8 mouse cellular contexts compared by ENCODE assay signal in genomic region chr7:116039196-116039537, GRCm38 (mm10). TPM values are rescaled to one million over a fixed set of nuclear protein-coding genes. Genes with fewer than 3 reads are reported as not detected.
A peak's percentile ranks its signal among the peaks of the same experiment; 100 is the strongest.
DNase-seq lines count a peak whose midpoint lies in the region; ATAC-seq lines count a peak whose summit lies in the region.

Gene 1110004F10Rik (plus strand): TSS chr7:116039397.

- under 1% methylated on average over 11 of the region's 11 CpGs for WGBS in embryonic facial prominence, embryonic 14.5 days
- 0% methylated on average over 11 of the region's 11 CpGs for WGBS in heart, embryonic 13.5 days
- 0% methylated on average over 11 of the region's 11 CpGs for WGBS in midbrain, embryonic 11.5 days

- no peaks in the 10 kb centered on the region for H3K9me3 ChIP-seq in embryonic facial prominence, embryonic 14.5 days (ENCODE audit: control insufficient read depth, low read length)
- no peaks in the 10 kb centered on the region for H3K9me3 ChIP-seq in heart, embryonic 13.5 days
- H3K9me3 ChIP-seq in midbrain, embryonic 11.5 days (ENCODE audit: control insufficient read depth, low read length) = no peaks in the 10 kb centered on the region

- H3K27ac ChIP-seq in embryonic facial prominence, embryonic 14.5 days (replicated peaks; ENCODE audit: low read depth, low read length) = peak within 1 kb of the TSS; percentile 4
- no peak within 1 kb of the TSS; the same call in 1 of the 2 replicates for H3K27ac ChIP-seq in heart, embryonic 13.5 days (replicated peaks)
- H3K27ac ChIP-seq in midbrain, embryonic 11.5 days (ENCODE audit: low read depth, low read length) = no peak within 1 kb of the TSS

- ATAC-seq in CD4-positive, CD25-positive, alpha-beta regulatory T cell, adult 4 months = no peak
- ATAC-seq in embryonic facial prominence, embryonic 14.5 days (ENCODE audit: low read depth) = no peak
- ATAC-seq in heart, embryonic 13.5 days (ENCODE audit: extremely low read depth, insufficient number of reproducible peaks, low FRiP score, low TSS enrichment) = no peak
- ATAC-seq in midbrain, embryonic 11.5 days (ENCODE audit: low FRiP score) = peak; percentile 17; the same call in 1 of the 2 replicates

- peak; percentile 35 for DNase-seq in embryo, embryonic 10 days (ENCODE audit: low spot score)
- DNase-seq in embryo, embryonic 9.5 days (ENCODE audit: extremely low spot score) = no peak
- peak; percentile 16 for DNase-seq in embryonic facial prominence, embryonic 14.5 days (ENCODE audit: low spot score)
- peak in 1 of 2 experiments; percentile 9 for DNase-seq in layer of hippocampus, postnatal 36 days
- DNase-seq in midbrain, embryonic 11.5 days (ENCODE audit: low spot score, missing footprints) = peak; percentile 97
- no peak for DNase-seq in thymus, adult 18-20 months

- H3K4me1 ChIP-seq in embryonic facial prominence, embryonic 14.5 days (ENCODE audit: control insufficient read depth, insufficient read depth, low read length) = 0 out of 2 replicates have a peak, but pooled peaks cover 3% of the 10 kb centered on the region
- H3K4me1 ChIP-seq in heart, embryonic 13.5 days = peaks cover 25% of the 10 kb centered on the region
- H3K4me1 ChIP-seq in midbrain, embryonic 11.5 days (ENCODE audit: control insufficient read depth, insufficient read depth, low read length) = peaks cover 17% of the 10 kb centered on the region

- peak within 1 kb of the TSS; percentile 99 for H3K4me2 ChIP-seq in embryonic facial prominence, embryonic 14.5 days (ENCODE audit: low read depth, low read length)
- peak within 1 kb of the TSS; percentile 99 for H3K4me2 ChIP-seq in heart, embryonic 13.5 days
- peak within 1 kb of the TSS; percentile 92 for H3K4me2 ChIP-seq in midbrain, embryonic 11.5 days

- no peaks in the 10 kb centered on the region for H3K36me3 ChIP-seq in embryonic facial prominence, embryonic 14.5 days (ENCODE audit: control insufficient read depth, insufficient read depth, low read length)
- no peaks in the 10 kb centered on the region for H3K36me3 ChIP-seq in heart, embryonic 13.5 days
- H3K36me3 ChIP-seq in midbrain, embryonic 11.5 days (ENCODE audit: control insufficient read depth, insufficient read depth, low read length) = no peaks in the 10 kb centered on the region

- H3K27me3 ChIP-seq in embryonic facial prominence, embryonic 14.5 days (replicated peaks; ENCODE audit: control insufficient read depth, insufficient read depth, low read length) = peaks cover 63% of the 10 kb centered on the region
- H3K27me3 ChIP-seq in heart, embryonic 13.5 days (replicated peaks) = peaks cover 41% of the 10 kb centered on the region
- H3K27me3 ChIP-seq in midbrain, embryonic 11.5 days (ENCODE audit: control insufficient read depth, insufficient read depth, low read length) = peaks cover 50% of the 10 kb centered on the region

- H3K4me3 ChIP-seq in embryonic facial prominence, embryonic 14.5 days (ENCODE audit: low read depth, low read length) = peak within 1 kb of the TSS; percentile 64
- peak within 1 kb of the TSS; percentile 68 for H3K4me3 ChIP-seq in heart, embryonic 13.5 days
- H3K4me3 ChIP-seq in midbrain, embryonic 11.5 days (ENCODE audit: low read depth, low read length) = peak within 1 kb of the TSS; percentile 38

- H3K9ac ChIP-seq in embryonic facial prominence, embryonic 14.5 days (ENCODE audit: low read depth, low read length) = peak within 1 kb of the TSS; percentile 50
- peak within 1 kb of the TSS; percentile 77 for H3K9ac ChIP-seq in heart, embryonic 13.5 days
- H3K9ac ChIP-seq in midbrain, embryonic 11.5 days (ENCODE audit: low read length) = peak within 1 kb of the TSS; percentile 46; the same call in 1 of the 2 replicates

RNA-seq across cellular contexts. Expression of gene 1110004F10Rik, which starts in this region (rescaled TPM):
- polyA plus RNA-seq in CD4-positive, CD25-positive, alpha-beta regulatory T cell, adult 4 months (2017; shearing (Covaris generic)) = 100 to 1,000 TPM; 212 to 215 TPM
- 244 and 274 TPM in 2 replicates for polyA plus RNA-seq in embryonic facial prominence, embryonic 14.5 days (2014; fragmentation: Nextera tagmentation; extraction: Ambion mirVana)
- polyA plus RNA-seq in heart, embryonic 13.5 days (2015; fragmentation: Nextera tagmentation; extraction: Ambion mirVana) = 156 and 180 TPM in 2 replicates
- total RNA-seq in layer of hippocampus, postnatal 36 days (2021) = 100 to 1,000 TPM; 101 to 103 TPM
- polyA plus RNA-seq in midbrain, embryonic 11.5 days (2014; fragmentation: Nextera tagmentation; extraction: Ambion mirVana) = 395 and 418 TPM in 2 replicates

Comparison
In these comparisons a context has a peak if more than half of its experiments do, and no peak if none do; other contexts are left out.
1. DNase-seq: peak in embryo, embryonic 10 days (single experiment), embryonic facial prominence, embryonic 14.5 days (single experiment) and midbrain, embryonic 11.5 days (single experiment); none in embryo, embryonic 9.5 days (single experiment) and thymus, adult 18-20 months (0 of 2).
2. Peak in every context shown above with its lines, with median percentiles within 50 percentile points of each other: H3K4me2 ChIP-seq, H3K4me3 ChIP-seq and H3K9ac ChIP-seq.